Mouse (Mus musculus) thymus, adult 2 months (tissue): ENCODE data around the gene Pth2.

ENCODE experiments used
- CTCF ChIP-seq: fragments of 200-500 bp; IDR thresholded peaks from 2 replicates; pipeline ENCODE4 v1.5.1; 2012; ENCODE audit warnings: mild to moderate bottlenecking, control low read depth, low read length, moderate library complexity, borderline replicate concordance; ENCODE audit not compliant: control insufficient read depth, poor library complexity, insufficient read depth; ENCODE audit errors: extremely low read depth
- POLR2A ChIP-seq: fragments of 200-500 bp; IDR thresholded peaks from 2 replicates; pipeline ENCODE4 v1.6.1; 2012; ENCODE audit warnings: mild to moderate bottlenecking, low read length, control low read depth, moderate library complexity; ENCODE audit not compliant: control insufficient read depth, poor library complexity, insufficient read depth; ENCODE audit errors: extremely low read depth

DNA sequence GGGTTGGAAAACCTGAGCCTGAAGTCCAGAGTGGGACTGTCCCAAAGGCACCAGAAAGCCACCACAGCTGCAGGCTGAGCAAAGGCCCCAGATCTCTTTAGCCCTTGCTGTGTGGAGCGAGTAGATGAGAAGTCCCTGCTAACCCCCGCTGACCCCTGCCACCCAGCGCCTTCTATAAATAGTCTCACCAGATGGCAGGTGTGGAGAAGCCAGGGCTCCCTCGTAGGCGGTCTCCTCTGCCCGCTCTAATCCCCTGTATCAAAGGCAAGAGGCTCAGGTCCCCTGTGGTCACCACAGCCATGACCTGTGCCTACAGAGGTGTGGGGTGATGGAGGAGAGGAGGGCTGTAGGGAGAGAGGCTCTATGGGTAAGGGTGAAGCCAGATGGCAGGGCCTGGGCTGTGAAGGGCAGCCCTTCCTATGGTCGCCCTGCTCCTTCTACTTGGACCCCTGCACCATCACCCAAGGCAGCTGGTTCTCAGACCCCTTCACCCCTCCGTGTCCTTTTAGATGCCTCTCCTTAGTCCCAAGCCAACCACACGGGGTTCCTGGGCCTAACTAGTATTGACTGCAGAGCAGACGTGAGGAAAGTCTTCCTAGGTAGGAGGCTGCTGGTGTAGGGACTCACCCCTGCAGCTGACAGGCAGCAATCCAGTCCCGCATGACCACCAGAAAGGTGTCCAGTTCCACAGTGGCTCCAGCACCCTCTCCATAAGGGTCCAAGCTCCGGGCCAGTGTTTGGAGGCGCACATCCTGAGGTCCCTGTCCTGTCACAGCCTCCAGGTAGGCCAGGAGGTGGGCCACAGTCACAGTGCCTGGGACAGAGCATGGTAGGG, 14.8 kb downstream of the Pth2 start:
- TF ChIP-seq POLR2A (no peak), CTCF (no peak)
